Mouse (Mus musculus): ENCODE measurements around the gene Rnf113a2.
A peak's percentile ranks its signal among the peaks of the same experiment; 100 is the strongest.

DNA sequence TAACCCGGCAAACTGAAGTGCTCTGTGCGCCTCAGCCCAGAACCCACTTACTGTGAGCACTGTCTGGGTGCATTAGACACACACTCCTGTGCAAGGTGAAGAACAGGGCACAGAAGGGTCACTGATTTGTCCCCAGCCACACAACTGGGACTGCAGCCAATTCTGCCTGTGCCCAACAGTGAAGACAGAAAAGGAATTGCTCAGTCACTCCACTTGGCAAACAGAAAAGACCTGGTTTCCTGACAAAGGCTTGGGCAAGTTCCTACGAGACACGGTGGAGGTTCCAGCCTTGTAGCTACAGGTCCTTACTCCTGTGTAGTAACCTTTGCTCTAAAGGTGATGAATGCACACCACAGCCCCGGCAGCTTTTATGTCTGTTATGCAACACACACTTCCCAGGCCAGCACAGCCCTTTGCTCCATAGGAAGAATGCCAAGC, 32.3 kb upstream of the Rnf113a2 start:
- TF ChIP-seq CTCF (IDR thresholded peaks at IDR 0.05; ENCODE audit: low read depth) = no peak
- peak; percentile 95 for TF ChIP-seq EP300 (optimal IDR thresholded peaks at IDR 0.05)
